Mouse (Mus musculus): ENCODE measurements at regions not wholly inside any gene's neighbourhood (a gene's known extent, or its start where the extent isn't known, plus 50 kb on each side); places are given as distances from the start of the nearest gene placed in this dataset.
"Not testable (repeated sequence)": the region's sequence is repeated elsewhere in the genome, so short reads cannot be mapped to it uniquely, and the experiment has no call there.

DNA sequence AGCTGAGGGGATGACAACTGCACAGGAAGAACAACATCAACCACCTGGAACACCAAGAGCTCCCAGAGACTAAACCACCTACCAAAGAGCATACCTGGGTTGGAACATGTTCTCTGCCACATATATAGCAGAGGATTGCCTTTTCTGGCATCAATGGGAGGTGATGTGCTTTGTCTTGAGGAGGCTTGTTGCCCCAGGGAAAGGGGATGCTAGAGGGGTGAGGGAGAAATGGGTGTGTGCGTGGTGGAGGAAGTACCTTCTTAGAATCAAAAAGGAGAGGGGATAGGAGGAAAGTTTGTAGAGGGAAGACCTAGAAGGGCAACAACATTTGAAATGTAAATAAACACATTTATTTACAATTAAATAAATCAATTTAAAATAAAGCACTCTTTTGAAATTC lies 358.5 kb upstream of the Pfkp start:
- DNase-seq (ENCODE audit: low read depth, low spot score): peak; percentile 65

- DNase-seq (ENCODE audit: low read depth, low spot score): not testable (repeated sequence)
Measured at GRCm38 (mm10) chr13:6998508-6999278, 350.1 kb upstream of the Pfkp start.

GRCm38 (mm10) chr13:6998094-6998493 lies 349.5 kb upstream of the Pfkp start:
- no peak for DNase-seq (ENCODE audit: low read depth, low spot score)

DNA sequence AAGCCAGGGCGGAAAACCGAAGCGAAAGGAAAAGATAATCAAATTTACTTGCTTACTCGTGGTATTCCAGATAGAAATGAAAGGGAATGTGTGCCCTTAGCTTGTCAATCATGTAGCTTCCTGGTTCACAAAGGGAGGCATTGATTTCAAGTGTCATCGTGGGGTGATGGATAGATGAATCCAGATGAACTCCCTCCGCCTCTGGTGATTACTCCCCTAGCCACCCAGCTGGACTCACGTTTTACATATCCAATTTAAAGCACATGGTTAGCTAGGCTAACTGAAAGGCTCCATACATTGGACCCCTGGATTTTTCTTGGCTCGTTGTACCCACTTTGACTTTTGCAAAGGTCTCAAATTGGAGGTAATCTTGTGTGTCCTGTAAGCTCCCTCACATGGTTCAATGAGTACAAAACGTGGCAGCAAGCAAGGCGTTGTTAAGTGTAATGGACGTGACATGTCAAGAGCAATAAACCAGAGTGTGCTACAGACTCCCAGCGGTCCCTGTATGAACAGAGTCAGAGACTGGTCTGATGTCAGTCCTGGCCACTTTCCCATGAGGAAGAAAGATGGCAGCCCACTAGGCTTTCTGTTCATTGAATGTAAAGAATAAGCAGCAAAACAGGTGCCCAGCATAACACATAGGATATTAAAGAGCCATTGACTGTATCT lies 343.9 kb upstream of the Pfkp start:
- no peak for DNase-seq (ENCODE audit: low read depth, low spot score)

GRCm38 (mm10) chr13:6991714-6992113 lies 343.1 kb upstream of the Pfkp start:
- DNase-seq (ENCODE audit: low read depth, low spot score): peak; percentile 64

- no peak for DNase-seq (ENCODE audit: low read depth, low spot score)
Measured at GRCm38 (mm10) chr13:6985012-6985996, 336.7 kb upstream of the Pfkp start.

DNA sequence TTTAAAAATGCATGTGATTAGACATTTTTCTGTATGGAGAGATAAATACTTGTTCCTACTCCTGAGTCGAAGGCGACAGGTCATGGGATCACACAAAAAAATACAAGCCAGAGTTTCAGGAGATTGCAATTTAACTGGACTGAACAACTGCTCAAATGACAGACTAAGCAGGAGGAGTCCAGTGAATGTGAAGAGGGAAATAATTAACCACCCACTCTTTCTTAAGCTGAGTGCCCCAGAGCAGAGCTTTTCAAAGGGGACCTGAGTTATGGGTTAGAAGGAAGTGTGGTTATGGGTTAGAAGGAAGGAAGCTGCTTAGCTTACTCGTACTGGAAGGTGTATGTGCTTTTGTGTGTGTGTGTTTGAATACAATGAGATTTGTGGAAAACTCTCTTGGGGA lies 307.1 kb upstream of the Pfkp start:
- DNase-seq (ENCODE audit: low read depth, low spot score): no peak

GRCm38 (mm10) chr13:6924136-6924535 lies 275.6 kb upstream of the Pfkp start:
- no peak for DNase-seq (ENCODE audit: low read depth, low spot score)

GRCm38 (mm10) chr13:6922357-6922721 lies 273.8 kb upstream of the Pfkp start:
- DNase-seq (ENCODE audit: low read depth, low spot score): peak; percentile 87

DNA sequence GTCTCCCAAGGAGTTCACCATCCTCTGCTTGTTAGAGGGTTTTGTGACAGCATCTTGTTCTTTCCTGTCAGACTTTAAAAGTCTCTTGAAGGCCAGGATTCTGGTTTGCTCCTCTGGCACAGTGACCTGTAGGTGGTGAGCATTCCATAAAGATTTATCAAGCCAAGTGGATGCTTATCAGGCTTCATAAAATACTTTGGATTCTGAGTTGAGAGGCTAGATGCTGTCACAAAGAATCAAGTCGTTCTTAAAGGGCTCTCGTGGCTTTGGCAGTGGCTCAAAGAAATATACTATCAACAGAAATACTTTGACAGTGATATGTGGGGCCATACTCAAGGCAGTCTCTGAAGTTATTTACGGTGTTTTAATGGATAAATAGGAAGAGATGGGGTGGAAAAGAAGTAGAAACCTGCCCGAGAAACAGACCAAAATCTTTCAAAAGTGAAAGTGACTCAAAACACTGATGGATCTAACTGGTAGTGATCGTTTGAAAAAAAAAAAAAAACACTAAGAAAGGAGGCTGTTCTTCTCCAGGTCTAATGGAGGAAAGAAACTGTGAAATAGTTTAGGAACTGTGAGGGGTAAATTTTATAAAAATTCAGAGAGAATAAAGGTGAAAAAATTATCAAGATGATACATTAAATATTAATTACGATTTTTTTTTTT lies 273.2 kb upstream of the Pfkp start:
- no peak for DNase-seq (ENCODE audit: low read depth, low spot score)

DNA sequence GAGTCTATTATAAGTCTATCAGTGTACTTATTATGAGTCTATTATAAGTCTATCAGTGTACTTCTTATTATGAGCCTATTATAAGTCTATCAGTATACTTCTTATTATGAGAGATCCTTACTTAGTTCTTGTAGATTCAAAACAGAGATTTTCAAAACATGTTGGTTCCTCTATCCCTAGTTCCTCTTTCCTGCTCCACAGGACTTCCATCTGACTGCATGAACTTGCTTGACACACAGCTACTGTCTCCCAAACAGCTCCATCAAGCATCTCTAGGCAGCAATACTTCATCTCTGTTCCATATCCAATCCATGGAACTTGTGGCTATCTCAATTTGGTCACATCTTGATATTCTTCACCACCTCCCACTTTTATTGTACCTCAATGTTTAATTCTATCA lies 257.4 kb upstream of the Pfkp start:
- DNase-seq (ENCODE audit: low read depth, low spot score): no peak

GRCm38 (mm10) chr13:6901682-6902081 lies 253.1 kb upstream of the Pfkp start:
- no peak for DNase-seq (ENCODE audit: low read depth, low spot score)

- no peak for DNase-seq (ENCODE audit: low read depth, low spot score)
Measured at GRCm38 (mm10) chr13:6897666-6898065, 249.1 kb upstream of the Pfkp start.

- no peak for DNase-seq (ENCODE audit: low read depth, low spot score)
Measured at GRCm38 (mm10) chr13:6891458-6892076, 243.0 kb upstream of the Pfkp start.

GRCm38 (mm10) chr13:6889446-6889845 lies 240.9 kb upstream of the Pfkp start:
- peak; percentile 69 for DNase-seq (ENCODE audit: low read depth, low spot score)

- DNase-seq (ENCODE audit: low read depth, low spot score): no peak
Measured at GRCm38 (mm10) chr13:6888381-6888780, 239.8 kb upstream of the Pfkp start.

DNA sequence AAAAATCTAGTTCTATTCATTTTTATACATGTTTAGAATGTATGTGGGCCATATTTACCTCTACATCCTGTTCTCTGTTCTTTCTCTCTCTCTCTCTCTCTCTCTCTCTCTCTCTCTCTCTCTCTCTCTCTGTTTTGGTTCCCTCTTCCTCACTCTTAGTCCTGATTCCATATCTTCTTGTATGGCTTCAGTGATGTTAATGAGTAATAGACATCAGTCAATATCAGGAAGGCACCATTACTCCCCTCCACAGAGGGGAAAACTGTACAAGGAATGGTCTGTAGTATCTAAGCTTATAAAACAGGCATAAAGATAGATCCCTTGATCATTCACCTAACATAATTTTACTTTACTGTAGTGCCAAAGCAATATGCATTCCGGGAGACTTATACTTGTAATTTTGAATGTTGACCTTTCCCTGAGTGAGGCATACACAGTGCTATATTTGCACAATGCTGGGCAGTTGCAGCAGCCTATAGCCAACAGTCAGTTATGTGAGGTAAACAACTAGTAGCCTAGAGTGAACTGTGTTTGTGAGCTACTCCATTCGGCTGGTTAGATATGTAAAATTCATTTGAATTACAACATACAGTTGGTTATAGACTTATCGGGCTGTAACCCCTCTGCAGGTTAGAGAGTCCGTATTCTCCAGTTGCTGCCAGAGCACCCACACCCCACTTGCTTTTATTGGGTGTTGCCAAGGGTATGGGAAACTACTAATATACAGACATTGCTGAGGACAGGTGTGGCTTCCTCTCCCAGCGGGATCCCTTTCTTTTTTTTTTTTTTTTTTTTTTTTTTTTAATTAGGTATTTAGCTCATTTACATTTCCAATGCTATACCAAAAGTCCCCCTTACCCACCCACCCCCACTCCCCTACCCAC lies 228.7 kb upstream of the Pfkp start:
- no peak for DNase-seq (ENCODE audit: low read depth, low spot score)

- DNase-seq (ENCODE audit: low read depth, low spot score): no peak
Measured at GRCm38 (mm10) chr13:6862186-6862585, 213.6 kb upstream of the Pfkp start.

DNA sequence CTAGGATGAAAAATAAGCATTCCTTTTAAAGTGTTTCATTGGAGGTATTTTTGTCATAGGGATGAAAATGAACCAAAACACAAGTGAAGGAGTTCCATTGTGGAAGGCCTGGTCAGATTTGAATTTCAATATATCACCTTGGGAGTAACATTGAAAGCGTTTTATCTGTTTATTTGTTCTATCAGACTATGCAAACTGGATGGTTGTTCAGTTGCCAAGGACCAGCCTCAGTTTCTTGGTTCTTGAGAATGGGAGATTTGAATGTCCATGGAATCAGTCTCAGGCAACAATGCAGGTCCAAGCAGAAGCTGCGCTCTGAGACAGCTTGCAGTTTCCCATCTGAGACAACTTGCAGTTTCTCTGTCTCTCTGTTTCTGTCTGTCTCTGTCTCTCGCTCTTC lies 211.0 kb upstream of the Pfkp start:
- DNase-seq (ENCODE audit: low read depth, low spot score): peak; percentile 70

Measured in ZHBTc4 (cell line).